In the genomic region with DNA sequence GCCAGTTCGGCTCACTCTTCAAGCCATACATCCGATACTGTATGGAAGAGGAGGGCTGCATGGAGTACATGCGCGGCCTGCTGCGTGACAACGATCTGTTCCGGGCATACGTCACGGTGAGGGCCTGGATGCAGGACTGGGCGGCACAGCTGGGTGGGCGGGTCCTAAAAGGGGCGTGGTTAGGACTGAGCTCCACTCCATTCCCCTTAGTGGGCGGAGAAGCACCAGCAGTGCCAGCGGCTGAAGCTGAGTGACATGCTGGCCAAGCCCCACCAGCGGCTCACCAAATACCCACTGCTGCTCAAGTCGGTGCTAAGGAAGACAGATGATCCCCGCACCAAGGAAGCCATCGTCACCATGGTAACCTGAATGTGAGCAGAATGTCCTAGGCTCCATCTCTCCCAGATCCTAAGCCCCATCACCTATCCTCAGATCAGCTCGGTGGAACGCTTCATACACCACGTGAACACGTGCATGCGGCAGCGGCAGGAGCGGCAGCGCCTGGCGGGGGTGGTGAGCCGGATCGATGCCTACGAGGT, we compare ENCODE assay signal across 8 mouse cellular contexts. TPM values are rescaled to one million over a fixed set of nuclear protein-coding genes. Genes with fewer than 3 reads are reported as not detected.
A peak's percentile ranks its signal among the peaks of the same experiment; 100 is the strongest.
DNase-seq lines count a peak whose midpoint lies in the region; ATAC-seq and TF ChIP-seq lines count a peak whose summit lies in the region.

No protein-coding gene starts in this region.

- peak; percentile 83 for ATAC-seq in heart, postnatal 0 days (ENCODE audit: insufficient read depth, low read depth)
- peak; percentile 92 for ATAC-seq in lung, embryonic 14.5 days (ENCODE audit: insufficient read depth)

- TF ChIP-seq POLR2A in olfactory bulb, adult 2 months (IDR thresholded peaks at IDR 0.05; ENCODE audit: insufficient read depth, low read depth, low read length): no peak

- peak overlapping the region; percentile 24 for H3K4me3 ChIP-seq in heart, postnatal 0 days (ENCODE audit: low read depth, low read length)
- H3K4me3 ChIP-seq in lung, embryonic 14.5 days (ENCODE audit: low read depth, low read length): peak overlapping the region; percentile 36
- H3K4me3 ChIP-seq in olfactory bulb, adult 2 months (ENCODE audit: insufficient read depth, low read depth, low read length): peak overlapping the region; percentile 29

- peak; percentile 71 to 80 for DNase-seq in spleen, postnatal 4 days (ENCODE audit: low spot score in 2 of 2)
- DNase-seq in spleen, adult 18-20 months: no peak
- DNase-seq in embryo, embryonic 10 days (ENCODE audit: low spot score): peak; percentile 96
- peak; percentile 65 for DNase-seq in heart, postnatal 0 days (ENCODE audit: low spot score)
- DNase-seq in layer of hippocampus, adult 8-10 months (ENCODE audit: low spot score in 2 of 2): peak; percentile 68
- DNase-seq in lung, embryonic 14.5 days: peak; percentile 94
- no peak for DNase-seq in thymus, adult 18-20 months

- H3K4me2 ChIP-seq in heart, postnatal 0 days (ENCODE audit: low read depth, low read length): peak overlapping the region; percentile 49
- peak overlapping the region; percentile 77 for H3K4me2 ChIP-seq in lung, embryonic 14.5 days

- no peaks in the 10 kb centered on the region; the same call in 1 of the 2 replicates for H3K27me3 ChIP-seq in heart, postnatal 0 days (ENCODE audit: control insufficient read depth, insufficient read depth, low read length)
- H3K27me3 ChIP-seq in lung, embryonic 14.5 days (ENCODE audit: insufficient read depth, low read length): no peaks in the 10 kb centered on the region

- no peak for TF ChIP-seq EP300 in heart, postnatal 0 days (IDR thresholded peaks at IDR 0.05; ENCODE audit: low read depth)

- H3K36me3 ChIP-seq in heart, postnatal 0 days (replicated peaks; ENCODE audit: control insufficient read depth, insufficient read depth, low read length): peaks cover 90% of the 10 kb centered on the region
- H3K36me3 ChIP-seq in lung, embryonic 14.5 days (ENCODE audit: insufficient read depth): peaks cover 83% of the 10 kb centered on the region

- H3K4me1 ChIP-seq in heart, postnatal 0 days (ENCODE audit: control insufficient read depth, insufficient read depth): 0 out of 2 replicates have a peak, but pooled peaks cover 8% of the 10 kb centered on the region
- H3K4me1 ChIP-seq in lung, embryonic 14.5 days (ENCODE audit: insufficient read depth): no peaks in the 10 kb centered on the region; the same call in none of the 2 replicates
- H3K4me1 ChIP-seq in olfactory bulb, adult 2 months (ENCODE audit: control insufficient read depth, insufficient read depth, low read length): peaks cover 22% of the 10 kb centered on the region

- no peak overlapping the region for H3K27ac ChIP-seq in heart, postnatal 0 days (ENCODE audit: low read depth)
- H3K27ac ChIP-seq in lung, embryonic 14.5 days (ENCODE audit: low read depth): peak overlapping the region; percentile 91
- H3K27ac ChIP-seq in olfactory bulb, adult 2 months (ENCODE audit: insufficient read depth, low read depth, low read length): no peak overlapping the region

- 32% methylated on average over 30 of the region's 30 CpGs for whole genome bisulfite sequencing in heart, postnatal 0 days
- WGBS in lung, embryonic 14.5 days: 18% methylated on average over 30 of the region's 30 CpGs
- WGBS in olfactory bulb, adult 2 months: 18% methylated on average over 30 of the region's 30 CpGs

- H3K9me3 ChIP-seq in heart, postnatal 0 days (replicated peaks; ENCODE audit: control insufficient read depth, low read length): no peaks in the 10 kb centered on the region
- no peaks in the 10 kb centered on the region for H3K9me3 ChIP-seq in lung, embryonic 14.5 days (ENCODE audit: low read depth, low read length)

- no peak overlapping the region for H3K9ac ChIP-seq in heart, postnatal 0 days (replicated peaks; ENCODE audit: low read depth, low read length)
- peak overlapping the region; percentile 42; the same call in 1 of the 2 replicates for H3K9ac ChIP-seq in lung, embryonic 14.5 days

- no peak for TF ChIP-seq CTCF in heart, postnatal 0 days (IDR thresholded peaks at IDR 0.05; ENCODE audit: low read depth)
- TF ChIP-seq CTCF in lung, embryonic 14.5 days (IDR thresholded peaks at IDR 0.05; ENCODE audit: low read depth): no peak
- no peak for TF ChIP-seq CTCF in olfactory bulb, adult 2 months (IDR thresholded peaks at IDR 0.05; ENCODE audit: insufficient read depth, low read depth, low read length)

RNA-seq across cellular contexts. Expression of gene Tnfrsf25, which starts 7.7 kb away (rescaled TPM):
- total RNA-seq in heart, postnatal 0 days (2014; rRNA removed; ENCODE audit: low replicate concordance): 0.89 TPM in 1 of 2 replicates, not detected in the other
- 0.75 and 1.2 TPM in 2 replicates for polyA plus RNA-seq in heart, postnatal 0 days (2015; fragmentation: Nextera tagmentation; extraction: Ambion mirVana)
- 10 to 100 TPM; 19.8 to 71.6 (median 34.1) TPM for total RNA-seq in layer of hippocampus, adult 8-10 months (2022)
- 0.75 and 0.77 TPM in 2 replicates for polyA plus RNA-seq in lung, embryonic 14.5 days (2014; fragmentation: Nextera tagmentation; extraction: Ambion mirVana)
- polyA plus RNA-seq in olfactory bulb, adult 2 months (2012; ENCODE audit: insufficient read depth, insufficient read length, low replicate concordance, missing spikeins): not detected in 2 replicates

RNA-seq across cellular contexts. Expression of gene Plekhg5, which starts 35.7 kb away (rescaled TPM):
- 16.6 and 18.0 TPM in 2 replicates for total RNA-seq in heart, postnatal 0 days (2014; rRNA removed; ENCODE audit: low replicate concordance)
- 8.8 and 10.6 TPM in 2 replicates for polyA plus RNA-seq in heart, postnatal 0 days (2015; fragmentation: Nextera tagmentation; extraction: Ambion mirVana)
- total RNA-seq in layer of hippocampus, adult 8-10 months (2022): 100 to 1,000 TPM; 123 to 164 (median 145) TPM
- 13.5 and 18.5 TPM in 2 replicates for polyA plus RNA-seq in lung, embryonic 14.5 days (2014; fragmentation: Nextera tagmentation; extraction: Ambion mirVana)
- not detected in 2 replicates for polyA plus RNA-seq in olfactory bulb, adult 2 months (2012; ENCODE audit: insufficient read depth, insufficient read length, low replicate concordance, missing spikeins)

RNA-seq across cellular contexts. Expression of gene Espn, which starts 44.1 kb away (rescaled TPM):
- 0.34 and 0.97 TPM in 2 replicates for total RNA-seq in heart, postnatal 0 days (2014; rRNA removed; ENCODE audit: low replicate concordance)
- polyA plus RNA-seq in heart, postnatal 0 days (2015; fragmentation: Nextera tagmentation; extraction: Ambion mirVana): 0.69 and 0.87 TPM in 2 replicates
- 1 to 10 TPM; 2.9 to 3.0 (median 3.0) TPM for total RNA-seq in layer of hippocampus, adult 8-10 months (2022)
- polyA plus RNA-seq in lung, embryonic 14.5 days (2014; fragmentation: Nextera tagmentation; extraction: Ambion mirVana): 11.5 and 11.6 TPM in 2 replicates
- polyA plus RNA-seq in olfactory bulb, adult 2 months (2012; ENCODE audit: insufficient read depth, insufficient read length, low replicate concordance, missing spikeins): not detected in 2 replicates

RNA-seq across cellular contexts. Expression of gene Hes2, which starts 50.6 kb away (rescaled TPM):
- not detected in 2 replicates for total RNA-seq in heart, postnatal 0 days (2014; rRNA removed; ENCODE audit: low replicate concordance)
- polyA plus RNA-seq in heart, postnatal 0 days (2015; fragmentation: Nextera tagmentation; extraction: Ambion mirVana): not detected in 2 replicates
- total RNA-seq in layer of hippocampus, adult 8-10 months (2022): not detected
- 0.18 TPM in 1 of 2 replicates, not detected in the other for polyA plus RNA-seq in lung, embryonic 14.5 days (2014; fragmentation: Nextera tagmentation; extraction: Ambion mirVana)
- not detected in 2 replicates for polyA plus RNA-seq in olfactory bulb, adult 2 months (2012; ENCODE audit: insufficient read depth, insufficient read length, low replicate concordance, missing spikeins)

Comparison
In these comparisons a context has a peak if more than half of its experiments do, and no peak if none do; other contexts are left out.
1. DNase-seq: peak in spleen, postnatal 4 days (2 of 2), embryo, embryonic 10 days (single experiment), heart, postnatal 0 days (single experiment), layer of hippocampus, adult 8-10 months (2 of 2) and lung, embryonic 14.5 days (single experiment); none in spleen, adult 18-20 months (0 of 2) and thymus, adult 18-20 months (0 of 2).
2. Peak in every context shown above with its lines, with median percentiles within 50 percentile points of each other: H3K4me3 ChIP-seq.